Mouse (Mus musculus) common myeloid progenitor, adult 5-6 weeks (primary cell): Measurements from ENCODE around the gene Vwde. TPM values are rescaled to one million over a fixed set of nuclear protein-coding genes. Genes with fewer than 3 reads are reported as not detected.
A peak's percentile ranks its signal among the peaks of the same experiment; 100 is the strongest.

Source experiments
- ATAC-seq: replicated peaks from 2 replicates; pipeline ENCODE4 v1.8.0; 2016; ENCODE audit warnings: low read depth, mild to moderate bottlenecking, moderate TSS enrichment, inconsistent platforms; ENCODE audit not compliant: poor library complexity, severe bottlenecking
- total RNA-seq: library from RNA; stranded (forward); fragments of 200-1000, 187-1606 nt; gene quantifications from 2 replicates; pipeline ENCODE4 v1.2.3, GENCODE M21; 2017

The Vwde gene
- total RNA-seq, result not detected in 2 replicates

DNA sequence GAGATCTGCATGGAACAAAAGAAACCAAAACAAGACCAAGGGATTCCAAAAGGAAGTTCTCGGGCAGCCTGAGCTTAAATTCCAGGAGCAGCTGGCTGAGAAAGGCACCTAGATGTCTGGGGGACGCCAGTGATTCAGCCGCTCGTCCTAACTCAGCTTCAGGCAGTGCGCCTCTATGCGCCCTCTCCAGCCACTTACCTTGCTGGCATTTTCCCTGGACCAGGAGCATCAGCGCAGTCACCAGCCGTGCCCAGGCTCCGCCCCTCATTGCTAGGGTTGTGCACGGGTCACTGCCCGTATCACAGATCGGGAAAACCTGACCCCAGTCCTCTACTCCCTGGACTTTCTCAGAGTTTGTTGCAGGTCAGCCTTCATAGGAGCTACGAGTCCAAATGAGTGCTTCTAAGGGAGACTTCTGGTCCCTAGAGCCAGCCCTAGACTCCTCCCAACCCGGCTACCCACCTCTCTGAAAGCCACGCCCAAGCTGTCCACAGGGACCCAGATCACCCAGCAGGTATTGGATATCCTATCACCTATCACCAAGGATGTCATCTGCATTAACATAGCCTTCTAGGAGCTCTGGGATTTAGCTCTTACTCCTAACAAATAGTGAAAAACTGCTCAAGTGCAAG, at the start of gene Vwde:
Vwde (minus strand) TSS at position 370 of the 632 bp plus-strand sequence.
- no peak for ATAC-seq

GRCm38 (mm10) chr6:13255341-13255740, 30.6 kb upstream of the Vwde start:
- no peak for ATAC-seq

DNA sequence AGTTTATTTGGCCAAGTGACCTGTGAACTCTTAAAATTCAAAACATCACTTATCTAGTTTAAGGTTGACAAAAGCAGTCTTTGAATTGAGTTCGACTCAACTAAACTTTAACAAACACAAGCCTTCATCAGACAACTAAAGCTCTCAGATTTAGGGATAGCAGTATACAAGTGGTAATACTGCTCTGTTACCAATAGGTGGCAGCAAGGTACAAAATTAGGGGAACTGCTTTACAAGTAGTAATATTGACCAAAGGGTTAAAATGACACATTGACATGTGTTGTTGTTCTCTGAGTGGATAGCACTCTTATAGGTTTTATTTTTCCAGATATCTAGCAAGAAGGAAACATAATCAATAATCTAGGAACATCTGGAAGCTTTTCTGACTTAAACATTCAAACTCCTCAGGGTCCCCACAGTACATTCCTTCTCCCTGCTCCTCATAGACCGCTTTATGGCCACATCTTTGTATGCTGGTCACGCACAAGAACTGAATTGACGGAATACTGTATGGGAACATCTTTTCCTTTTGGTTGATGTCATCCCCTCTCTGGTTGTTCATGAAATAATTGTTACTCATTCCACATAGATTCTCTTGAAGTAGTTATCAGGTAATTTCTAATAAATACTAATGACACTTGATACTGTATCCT, 23.7 kb upstream of the Vwde start:
- ATAC-seq, result peak; percentile 87

DNA sequence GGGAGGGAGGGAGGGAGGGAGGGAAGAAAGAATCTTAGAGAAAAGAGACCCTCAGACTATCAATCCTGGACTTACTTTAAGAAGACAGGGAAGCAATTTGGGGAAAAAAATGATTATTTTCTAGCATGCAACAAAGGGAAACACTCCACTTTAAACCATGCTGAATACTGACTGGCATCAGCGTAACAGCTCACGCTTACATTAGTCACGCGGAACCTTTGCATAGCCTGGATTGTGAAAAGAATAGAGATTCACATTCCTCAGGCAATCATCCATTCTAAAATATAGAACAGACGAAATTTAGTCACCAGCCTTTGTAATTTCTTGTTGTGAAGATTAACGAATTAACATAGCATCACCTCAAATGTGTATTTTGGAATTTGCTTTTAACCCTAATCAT, 18.6 kb downstream of the Vwde start:
- ATAC-seq, result no peak

- no peak for ATAC-seq
Measured at GRCm38 (mm10) chr6:13197486-13197885, 27.3 kb downstream of the Vwde start.

GRCm38 (mm10) chr6:13186836-13187235, 37.9 kb downstream of the Vwde start:
- ATAC-seq, result no peak

DNA sequence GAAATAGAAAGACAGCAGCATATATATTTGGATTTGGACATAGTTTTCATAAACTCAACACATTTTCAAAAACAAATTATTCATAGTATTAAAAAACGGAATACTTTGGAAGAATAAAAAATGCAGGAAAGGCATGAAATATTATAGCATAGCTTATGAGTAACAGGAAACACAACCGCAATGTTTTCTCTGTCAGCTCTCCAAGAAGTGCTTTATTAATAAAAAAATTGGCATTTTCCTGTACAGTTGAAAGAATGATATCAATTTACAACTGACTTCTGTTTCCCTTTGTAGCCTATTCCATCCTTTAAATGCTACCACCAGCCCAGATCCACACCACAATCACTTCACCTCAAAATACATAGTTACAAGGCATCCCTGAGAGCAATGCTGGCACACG, 44.7 kb downstream of the Vwde start:
- no peak for ATAC-seq

DNA sequence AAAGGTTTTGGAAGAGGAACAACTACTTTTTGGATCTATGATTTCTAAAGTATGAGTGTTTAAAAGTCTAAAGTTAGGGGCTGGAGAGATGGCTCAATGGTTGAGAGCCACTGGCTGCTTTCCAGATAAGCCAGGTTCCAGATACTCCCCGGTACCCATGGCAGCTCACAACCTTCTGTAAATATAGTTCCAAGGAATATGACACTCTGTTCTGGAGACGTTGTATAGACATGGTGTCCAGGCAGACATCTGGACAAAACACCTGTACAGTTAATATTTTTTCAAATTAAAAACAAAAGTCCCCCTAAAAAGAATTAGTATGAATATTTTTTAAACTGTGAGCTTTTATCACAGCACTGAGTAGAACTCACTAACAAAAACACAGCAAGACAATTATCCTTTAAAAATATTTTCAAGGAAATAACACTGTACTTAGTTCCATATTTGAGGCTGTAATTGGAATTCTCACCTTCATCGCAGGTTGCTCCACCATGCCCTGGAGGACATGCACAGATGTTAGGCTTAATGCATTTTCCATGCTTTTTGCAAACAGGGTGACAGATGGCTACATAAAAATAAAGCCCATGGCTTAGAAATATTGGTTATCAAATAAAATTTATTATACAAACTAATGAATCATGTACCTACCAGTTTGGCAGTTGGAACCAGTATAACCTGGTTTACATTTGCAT, 55.2 kb downstream of the Vwde start:
- ATAC-seq, result no peak

GRCm38 (mm10) chr6:13166240-13166937, 58.4 kb downstream of the Vwde start:
- ATAC-seq, result no peak

DNA sequence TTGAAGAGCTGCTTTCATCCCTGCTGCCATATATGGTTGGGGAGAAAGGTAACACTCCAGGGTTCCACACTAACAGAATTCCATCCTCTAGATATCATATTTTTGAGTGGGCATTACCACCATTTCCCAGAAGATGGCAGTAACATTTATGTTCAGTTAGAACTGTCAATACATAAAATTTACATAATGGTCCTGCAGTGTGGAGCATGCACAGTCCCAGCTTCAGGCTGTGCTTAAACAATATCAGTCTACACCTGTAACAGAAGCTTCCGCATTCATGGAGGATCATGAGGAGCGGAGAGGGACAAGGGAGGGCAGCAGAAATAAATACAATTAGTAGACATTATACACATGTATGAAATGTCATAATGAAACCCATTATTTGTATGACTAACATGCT, 65.3 kb downstream of the Vwde start:
- 0 out of 2 replicates have a peak, but pooled peaks have one; percentile 47 for ATAC-seq

DNA sequence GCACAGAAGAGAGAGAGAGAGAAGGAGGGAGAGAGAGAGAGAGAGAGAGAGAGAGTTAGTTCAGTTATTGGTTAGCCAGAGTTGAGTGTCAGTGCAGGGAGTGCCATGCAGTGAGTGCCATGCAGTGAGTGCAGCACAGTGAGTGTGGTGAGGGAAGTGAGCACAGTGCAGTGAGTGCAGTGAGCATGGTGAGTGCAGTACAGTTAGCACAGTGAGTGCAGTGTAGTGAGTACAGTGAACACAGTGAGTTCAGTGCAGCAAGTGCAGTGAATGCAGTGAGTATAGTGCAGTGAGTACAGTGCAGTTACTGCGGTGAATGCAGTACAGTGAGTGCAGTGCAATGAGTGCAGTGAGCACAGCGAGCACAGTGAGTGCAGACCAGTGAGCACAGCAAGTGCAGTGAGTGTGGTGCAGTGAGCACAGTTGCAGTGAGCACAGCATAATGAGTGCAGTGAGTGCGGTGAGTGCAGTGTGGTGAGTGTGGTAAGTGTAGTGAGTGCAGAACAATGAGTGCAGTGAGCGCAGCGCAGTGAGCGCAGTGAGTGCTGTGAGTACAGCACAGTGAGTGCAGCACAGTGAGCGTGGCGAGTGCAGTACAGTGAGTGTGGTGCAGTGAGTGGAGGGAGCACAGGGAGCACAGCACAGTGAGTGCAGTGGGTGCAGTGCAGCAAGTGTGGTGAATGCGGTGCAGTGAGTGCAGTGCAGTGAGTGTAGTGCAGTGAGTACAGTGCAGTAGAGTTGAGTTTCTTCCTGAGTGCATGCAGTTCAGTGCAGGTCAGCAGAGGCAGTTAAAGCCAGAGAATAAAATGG, 70.7 kb downstream of the Vwde start:
- ATAC-seq, result no peak

GRCm38 (mm10) chr6:13152062-13152640, 72.6 kb downstream of the Vwde start:
- peak; percentile 93 for ATAC-seq

DNA sequence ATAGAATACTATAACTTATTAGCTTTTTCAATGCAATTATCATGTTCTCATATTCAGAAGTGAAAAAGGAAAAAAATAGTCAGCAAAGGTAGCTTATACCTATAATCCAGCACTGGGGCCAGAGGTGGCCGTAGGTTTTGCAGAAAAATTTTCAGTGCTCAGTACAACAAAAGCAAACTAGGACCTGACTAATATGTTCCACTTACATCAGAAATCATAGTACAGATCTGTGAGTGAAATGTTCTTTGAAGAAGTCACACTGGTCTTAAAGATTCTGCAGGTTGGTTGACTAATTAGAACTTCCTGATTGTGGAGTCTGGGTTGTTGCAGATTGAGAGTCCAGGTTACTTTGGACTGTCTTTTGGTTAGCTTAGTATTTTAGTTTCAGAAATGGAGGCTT, 87.5 kb downstream of the Vwde start:
- ATAC-seq, result no peak

DNA sequence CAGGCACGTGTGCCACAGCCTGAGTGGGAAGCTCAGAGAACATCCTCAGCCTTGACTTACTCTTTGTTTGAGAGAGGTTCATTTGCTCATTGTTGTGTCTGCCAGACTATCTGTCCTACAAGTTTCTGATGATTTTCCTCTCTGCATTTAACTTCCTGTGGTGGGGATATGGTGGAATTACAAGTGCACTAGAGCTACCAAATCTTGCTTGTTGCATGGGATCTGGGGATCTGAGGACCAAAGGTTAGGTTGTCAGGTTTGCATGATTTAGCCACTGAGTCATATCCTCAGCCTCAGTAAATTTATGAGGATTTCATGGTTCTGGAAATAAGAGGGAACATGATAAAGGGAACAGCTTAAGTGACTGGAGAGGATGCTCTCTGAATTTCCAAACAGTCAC, 116.1 kb downstream of the Vwde start:
- ATAC-seq, result no peak

Other genes with a start within 250 kb of the Vwde start
- 25.3 and 35.9 TPM in 2 replicates for gene Tmem106b, start 155.2 kb downstream of the Vwde start, total RNA-seq